Mouse (Mus musculus) cerebellum, adult 2 months (tissue): ENCODE measurements around the gene Vdac2. TPM values are rescaled to one million over a fixed set of nuclear protein-coding genes. Genes with fewer than 3 reads are reported as not detected.

Experiments used
- DNase-seq, 2 experiments: peaks; one replicate each; pipeline ENCODE4 v3.0.0; 2021
- H3K27ac ChIP-seq: fragments of 200-500 bp; 2 replicates; pipeline ENCODE4 v1.5.1; 2012; ENCODE audit warnings: low read length, control low read depth, inconsistent platforms; ENCODE audit not compliant: insufficient read depth
- H3K27me3 ChIP-seq: fragments of 200-500 bp; 2 replicates; pipeline ENCODE4 v1.6.1; 2012; ENCODE audit warnings: inconsistent platforms, mild to moderate bottlenecking, low read length, moderate library complexity; ENCODE audit not compliant: control insufficient read depth, insufficient read depth
- H3K4me1 ChIP-seq: fragments of 200-500 bp; 2 replicates; pipeline ENCODE4 v1.6.1; 2011; ENCODE audit warnings: low read length; ENCODE audit not compliant: control insufficient read depth, insufficient read depth
- H3K4me3 ChIP-seq: fragments of 200-500 bp; replicated peaks from 2 replicates; pipeline ENCODE3; 2011; ENCODE audit warnings: mild to moderate bottlenecking, low read depth, low read length, control low read depth; ENCODE audit not compliant: insufficient read depth
- CTCF ChIP-seq: fragments of 200-500 bp; IDR thresholded peaks from 2 replicates; pipeline ENCODE4 v1.5.1; 2011; ENCODE audit warnings: low read depth, mild to moderate bottlenecking, control low read depth, low read length, moderate library complexity, borderline replicate concordance; ENCODE audit not compliant: insufficient read depth
- POLR2A ChIP-seq: fragments of 200-500 bp; IDR thresholded peaks from 2 replicates; pipeline ENCODE4 v1.6.1; 2011; ENCODE audit warnings: low read length, control low read depth, borderline replicate concordance; ENCODE audit not compliant: insufficient read depth
- WGBS: fragments of 180-500 bp; shearing (Covaris S2); methylation state at CpG from one replicate; pipeline ENCODE4 v1.1.7; 2018; 5-methylcytosine and 5-hydroxymethylcytosine counted together
- polyA plus RNA-seq: library from polyadenylated mRNA; depleted of rRNA; stranded (reverse); fragments of >200 nt; gene quantifications from 2 replicates; pipeline ENCODE4 v1.2.3, GENCODE M21; 2012

The Vdac2 gene
- polyA plus RNA-seq, 1 experiment = 247 TPM

DNA sequence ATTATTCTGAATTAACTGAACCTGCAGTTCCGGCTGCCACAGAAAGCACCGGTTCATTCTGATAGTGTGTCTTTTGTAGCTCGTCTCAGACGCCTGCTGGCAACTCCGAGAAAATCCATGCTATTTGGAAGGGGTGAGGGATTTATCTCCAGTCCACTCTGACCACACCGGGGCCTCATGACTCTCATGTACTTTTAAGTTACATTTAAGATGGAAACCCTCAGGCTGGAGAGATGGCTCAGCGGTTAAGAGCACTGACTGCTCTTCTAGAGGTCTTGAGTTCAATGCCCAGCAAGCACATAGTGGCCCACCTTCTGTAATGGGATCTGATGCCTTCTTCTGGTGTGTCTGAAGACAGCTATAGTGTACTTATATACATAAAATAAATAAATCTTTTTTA, 2.7 kb upstream of the Vdac2 start:
- 71% methylated on average over 7 of the region's 7 CpGs for WGBS
- no peak overlapping the region for H3K4me3 ChIP-seq
- H3K27ac ChIP-seq = no peak overlapping the region
- TF ChIP-seq CTCF (no peak), POLR2A (no peak)
- no peak for DNase-seq
- peaks cover 4% of the 10 kb centered on the region; the same call in 1 of the 2 replicates for H3K4me1 ChIP-seq
- H3K27me3 ChIP-seq = no peaks in the 10 kb centered on the region

DNA sequence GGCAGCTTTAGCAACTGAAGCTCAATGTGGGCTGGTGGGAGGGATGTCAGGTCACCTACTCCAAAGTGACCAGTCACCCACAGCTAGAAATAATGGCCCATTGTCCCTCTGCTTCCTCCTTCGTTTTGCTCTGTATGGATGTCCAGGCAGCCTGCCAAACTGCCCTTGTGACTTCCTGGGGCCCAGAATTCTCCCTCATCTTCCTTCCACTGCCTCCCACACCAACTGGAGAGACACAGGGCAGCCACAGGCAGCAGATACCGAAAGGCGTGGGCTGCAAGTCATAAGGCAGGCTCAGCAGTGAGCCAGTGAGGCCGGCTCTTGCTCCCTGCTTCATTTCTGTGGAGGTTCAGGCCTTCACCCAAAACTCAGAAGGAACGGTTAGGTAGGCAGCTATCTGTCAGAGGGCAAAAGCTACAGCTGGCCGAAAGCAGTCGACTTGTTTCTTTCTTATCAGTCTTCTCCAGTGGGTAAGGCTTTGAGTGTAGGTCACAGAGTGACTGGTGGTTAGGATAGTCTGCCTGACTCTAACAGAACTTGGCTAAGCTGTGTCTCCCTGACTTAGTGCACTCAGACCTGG, 2.2 kb upstream of the Vdac2 start:
- 20% methylated on average over 7 of the region's 7 CpGs for WGBS
- no peak overlapping the region for H3K4me3 ChIP-seq

DNA sequence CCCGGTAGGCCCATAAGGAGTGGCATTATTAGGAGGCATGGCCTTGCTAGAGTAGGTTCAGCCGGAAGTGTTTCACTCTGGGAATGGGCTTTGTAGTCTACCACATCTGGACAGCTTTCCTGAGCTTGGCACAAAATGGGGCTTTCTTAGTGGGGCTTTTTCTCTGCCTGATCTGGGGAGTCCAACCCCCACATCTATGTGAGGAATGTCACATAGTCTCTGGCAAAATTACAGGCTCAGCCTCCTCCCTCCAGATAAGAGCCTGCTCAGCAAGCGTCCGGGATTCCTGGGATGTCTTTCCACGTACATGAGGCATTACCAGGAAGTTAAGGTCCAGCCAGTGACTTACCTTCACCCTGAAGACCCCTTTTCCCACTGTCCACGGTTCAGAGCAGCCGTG, 1.1 kb upstream of the Vdac2 start:
- Histone ChIP-seq H3K4me3 (no peak overlapping the region), H3K27me3 (no peaks in the 10 kb centered on the region), H3K4me1 (peaks cover 4% of the 10 kb centered on the region; the same call in 1 of the 2 replicates), H3K27ac (no peak overlapping the region)
- 89% methylated on average over 7 of the region's 7 CpGs for WGBS
- no peak for DNase-seq
- no peak for TF ChIP-seq POLR2A
- no peak for TF ChIP-seq CTCF

More for the DNA sequence above, 2.2 kb upstream of the Vdac2 start:
- Histone ChIP-seq H3K27ac (peak overlapping the region; percentile 32; the same call in 1 of the 2 replicates), H3K4me1 (peaks cover 4% of the 10 kb centered on the region; the same call in 1 of the 2 replicates), H3K27me3 (no peaks in the 10 kb centered on the region)
- TF ChIP-seq POLR2A (no peak), CTCF (no peak)
- peak; percentile 57 to 67 for DNase-seq

DNA sequence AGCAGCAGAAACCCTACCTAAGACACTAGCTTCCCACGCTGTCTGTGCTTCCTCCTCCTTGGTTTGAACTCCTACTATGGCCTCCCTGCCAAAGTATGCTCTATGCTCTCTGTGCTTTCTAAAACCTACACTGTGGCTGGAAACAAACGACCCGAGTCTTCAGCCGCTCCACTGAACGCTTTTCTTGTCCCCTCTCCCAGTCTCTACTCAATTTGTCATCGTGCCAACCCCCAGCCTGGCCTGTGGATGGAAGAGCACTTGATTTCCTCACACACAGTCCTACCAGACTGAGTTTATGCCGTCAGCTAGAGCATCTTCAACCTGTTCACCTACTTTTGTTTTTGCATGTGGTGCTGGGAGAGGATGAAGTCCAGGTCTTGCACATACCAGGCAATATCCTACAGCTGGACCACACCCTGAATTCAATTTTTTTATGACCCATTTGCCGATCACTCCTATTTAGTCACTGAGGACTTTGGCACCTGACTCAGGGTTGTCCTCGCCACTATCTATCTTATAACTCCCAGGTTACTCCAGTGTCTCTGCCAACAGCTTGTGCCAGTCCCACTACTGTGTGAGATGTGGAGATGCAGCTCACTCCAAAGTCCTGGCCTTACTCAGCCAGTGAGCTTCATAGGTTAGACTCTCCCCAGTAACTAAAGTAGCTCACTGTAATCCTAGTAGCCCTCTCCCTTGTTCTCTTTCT, 901 bp downstream of the Vdac2 start:
- DNase-seq = no peak
- WGBS = 39% methylated on average over 9 of the region's 9 CpGs
- no peak overlapping the region for H3K4me3 ChIP-seq
- H3K27me3 ChIP-seq = no peaks in the 10 kb centered on the region
- H3K27ac ChIP-seq = no peak overlapping the region
- peaks cover 4% of the 10 kb centered on the region; the same call in 1 of the 2 replicates for H3K4me1 ChIP-seq
- TF ChIP-seq CTCF = no peak
- no peak for TF ChIP-seq POLR2A

DNA sequence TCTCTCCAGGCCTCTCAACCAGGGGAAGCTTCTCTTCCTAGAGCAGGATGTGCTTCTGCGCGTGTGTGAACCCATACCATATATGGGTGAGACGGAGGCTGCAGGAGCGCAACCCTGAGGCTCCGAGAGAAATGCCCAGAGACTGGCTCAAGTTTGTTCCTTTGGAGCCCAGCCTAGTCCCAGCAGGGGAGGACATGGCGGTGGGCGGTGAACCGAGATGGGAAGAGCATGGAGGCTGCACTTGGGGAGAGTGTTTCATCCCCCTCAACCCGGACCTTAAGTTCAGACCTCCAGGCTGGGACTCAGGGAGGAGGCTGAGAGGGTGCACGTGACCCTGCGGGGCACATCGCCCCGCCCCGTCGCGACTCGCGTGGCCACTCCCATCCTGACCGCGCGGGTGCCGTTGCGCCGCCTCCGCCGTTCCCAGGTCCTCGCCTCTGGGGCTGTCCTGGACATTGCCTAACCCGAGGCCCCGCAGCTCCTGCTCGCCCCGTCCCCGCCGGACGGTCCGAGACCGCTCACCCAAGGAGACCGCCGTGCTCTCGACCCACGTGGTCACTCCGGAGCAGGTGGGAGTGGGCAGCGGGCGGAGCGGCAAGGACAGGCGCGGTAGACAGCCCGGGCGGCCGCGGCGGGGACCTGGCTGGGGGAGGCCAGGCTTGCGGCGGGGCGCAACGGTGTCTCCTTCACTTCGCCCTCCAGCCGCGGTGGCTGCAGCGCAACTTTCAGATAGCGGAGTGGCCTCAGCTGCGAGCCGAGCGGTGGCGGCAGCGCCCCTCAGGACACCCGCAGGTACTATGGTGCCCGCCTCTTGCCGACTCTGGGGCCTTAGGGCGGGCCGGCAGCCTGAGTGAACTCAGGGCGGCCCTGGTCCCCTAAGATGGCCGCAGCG, 6.1 kb downstream of the Vdac2 start:
- peak; percentile 96 to 98 for DNase-seq
- TF ChIP-seq CTCF = no peak
- peak; percentile 81 for TF ChIP-seq POLR2A
- H3K27me3 ChIP-seq = no peaks in the 10 kb centered on the region
- H3K27ac ChIP-seq = peak overlapping the region; percentile 91
- no peaks in the 10 kb centered on the region; the same call in 1 of the 2 replicates for H3K4me1 ChIP-seq
- peak overlapping the region; percentile 76 for H3K4me3 ChIP-seq
- WGBS = under 1% methylated on average over 73 of the region's 73 CpGs

DNA sequence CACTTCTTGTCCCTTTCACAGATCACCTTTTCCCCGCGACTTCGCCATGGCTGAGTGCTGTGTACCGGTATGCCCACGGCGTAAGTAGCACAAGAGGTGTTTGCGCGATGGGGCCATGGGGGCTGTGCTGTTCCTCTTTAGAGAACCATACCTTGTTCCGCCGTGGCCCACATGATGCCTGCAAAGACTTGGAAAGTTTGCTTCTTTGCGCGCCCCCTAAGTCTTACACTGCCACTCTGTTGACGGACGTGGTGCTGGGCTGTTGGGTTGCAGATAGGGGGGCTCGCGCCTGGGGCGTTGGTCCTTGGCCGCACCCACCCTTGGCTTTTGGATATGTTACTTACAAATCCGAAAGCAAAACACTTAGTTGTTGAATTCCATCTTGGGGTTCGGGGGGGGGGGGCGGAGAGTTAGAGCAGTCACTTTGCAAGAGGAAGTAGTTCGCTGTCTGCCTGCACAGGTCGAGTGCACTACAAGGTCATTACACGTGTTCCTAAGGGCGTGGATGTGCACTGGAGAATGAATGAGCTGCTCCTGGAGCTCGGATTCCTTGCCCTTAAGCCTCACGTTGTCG, 6.9 kb downstream of the Vdac2 start:
- no peaks in the 10 kb centered on the region; the same call in 1 of the 2 replicates for H3K4me1 ChIP-seq
- no peak for DNase-seq
- H3K27me3 ChIP-seq = no peaks in the 10 kb centered on the region
- 1% methylated on average over 28 of the region's 28 CpGs for WGBS
- peak overlapping the region; percentile 91 for H3K27ac ChIP-seq
- H3K4me3 ChIP-seq = peak overlapping the region; percentile 76
- TF ChIP-seq CTCF = no peak

DNA sequence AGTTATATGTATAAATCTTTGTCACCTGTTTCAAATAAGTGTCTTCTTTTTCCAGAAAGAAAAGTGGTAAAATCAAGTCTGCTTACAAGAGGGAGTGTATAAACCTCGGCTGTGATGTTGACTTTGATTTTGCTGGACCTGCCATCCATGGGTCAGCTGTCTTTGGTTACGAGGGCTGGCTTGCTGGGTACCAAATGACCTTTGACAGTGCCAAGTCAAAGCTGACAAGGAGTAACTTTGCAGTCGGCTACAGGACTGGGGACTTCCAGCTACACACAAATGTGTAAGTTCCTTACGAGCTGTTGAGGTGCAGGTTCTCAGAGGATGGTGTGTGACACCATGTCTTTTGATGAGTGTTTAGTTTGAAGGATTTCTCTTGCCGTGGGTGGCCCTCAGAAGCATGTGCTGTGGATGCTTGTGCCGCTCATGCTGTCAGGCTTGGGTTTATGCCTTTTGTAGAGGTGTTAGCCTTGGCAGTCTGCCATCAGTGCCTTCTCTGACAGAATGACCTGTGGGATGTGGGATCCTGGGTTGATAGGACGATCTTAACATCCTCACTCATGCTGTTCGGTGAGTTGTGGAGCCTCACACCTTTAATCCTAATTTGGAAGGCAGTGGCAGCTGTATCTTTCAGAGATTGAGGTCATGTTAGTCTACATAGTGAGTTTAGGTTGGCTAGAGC, 13.4 kb downstream of the Vdac2 start:
- no peaks in the 10 kb centered on the region for H3K27me3 ChIP-seq
- DNase-seq = peak in 1 of 2 experiments; percentile 27
- no peak overlapping the region for H3K4me3 ChIP-seq
- no peaks in the 10 kb centered on the region; the same call in 1 of the 2 replicates for H3K4me1 ChIP-seq
- no peak for TF ChIP-seq POLR2A
- TF ChIP-seq CTCF = no peak
- no peak overlapping the region for H3K27ac ChIP-seq
- WGBS = 47% methylated on average over 8 of the region's 8 CpGs
